Mouse (Mus musculus): ENCODE measurements around the gene Cilp2.
A peak's percentile ranks its signal among the peaks of the same experiment; 100 is the strongest.

Cilp2 gene

GRCm38 (mm10) chr8:69901484-69902162, 14.1 kb upstream of the Cilp2 start:
- DNase-seq (ENCODE audit: low spot score), result peak; percentile 97

GRCm38 (mm10) chr8:69900895-69901451, 13.5 kb upstream of the Cilp2 start:
- no peak for DNase-seq (ENCODE audit: low spot score)

GRCm38 (mm10) chr8:69899876-69900275, 12.4 kb upstream of the Cilp2 start:
- DNase-seq (ENCODE audit: low spot score), result no peak

- DNase-seq (ENCODE audit: low spot score), result no peak
Measured at GRCm38 (mm10) chr8:69897857-69898256, 10.4 kb upstream of the Cilp2 start.

- no peak for DNase-seq (ENCODE audit: low spot score)
Measured at GRCm38 (mm10) chr8:69895772-69896451, 8.4 kb upstream of the Cilp2 start.

GRCm38 (mm10) chr8:69894836-69895332, 7.4 kb upstream of the Cilp2 start:
- no peak for DNase-seq (ENCODE audit: low spot score)

- DNase-seq (ENCODE audit: low spot score), result peak; percentile 71
Measured at GRCm38 (mm10) chr8:69893863-69894262, 6.4 kb upstream of the Cilp2 start.

GRCm38 (mm10) chr8:69890813-69891241, 3.3 kb upstream of the Cilp2 start:
- peak; percentile 74 for DNase-seq (ENCODE audit: low spot score)

GRCm38 (mm10) chr8:69888902-69889301, 1.4 kb upstream of the Cilp2 start:
- no peak for DNase-seq (ENCODE audit: low spot score)

- DNase-seq (ENCODE audit: low spot score), result no peak
Measured at GRCm38 (mm10) chr8:69888244-69888866, 868 bp upstream of the Cilp2 start.

GRCm38 (mm10) chr8:69884141-69884540, 3.3 kb downstream of the Cilp2 start:
- no peak for DNase-seq (ENCODE audit: low spot score)

- no peak for DNase-seq (ENCODE audit: low spot score)
Measured at GRCm38 (mm10) chr8:69882833-69883600, 4.5 kb downstream of the Cilp2 start.

GRCm38 (mm10) chr8:69882021-69882756, 5.3 kb downstream of the Cilp2 start:
- DNase-seq (ENCODE audit: low spot score), result peak; percentile 54

- DNase-seq (ENCODE audit: low spot score), result no peak
Measured at GRCm38 (mm10) chr8:69881261-69881865, 6.1 kb downstream of the Cilp2 start.

- DNase-seq (ENCODE audit: low spot score), result no peak
Measured at GRCm38 (mm10) chr8:69880841-69881240, 6.6 kb downstream of the Cilp2 start.

- DNase-seq (ENCODE audit: low spot score), result no peak
Measured at GRCm38 (mm10) chr8:69879678-69880077, 7.8 kb downstream of the Cilp2 start.

GRCm38 (mm10) chr8:69877992-69878391, 9.5 kb downstream of the Cilp2 start:
- DNase-seq (ENCODE audit: low spot score), result no peak

- DNase-seq (ENCODE audit: low spot score), result no peak
Measured at GRCm38 (mm10) chr8:69877396-69877795, 10.1 kb downstream of the Cilp2 start.

GRCm38 (mm10) chr8:69876967-69877366, 10.5 kb downstream of the Cilp2 start:
- DNase-seq (ENCODE audit: low spot score), result no peak

- DNase-seq (ENCODE audit: low spot score), result no peak
Measured at GRCm38 (mm10) chr8:69876097-69876496, 11.4 kb downstream of the Cilp2 start.

GRCm38 (mm10) chr8:69874654-69875053, 12.8 kb downstream of the Cilp2 start:
- no peak for DNase-seq (ENCODE audit: low spot score)

Data from layer of hippocampus, adult 11-12 months (tissue).